15 mouse cellular contexts compared by ENCODE assay signal in genomic region chr4:141791486-141791885, GRCm38 (mm10). TPM values are rescaled to one million over a fixed set of nuclear protein-coding genes. Genes with fewer than 3 reads are reported as not detected.
DNase-seq lines count a peak whose midpoint lies in the region; ATAC-seq and TF ChIP-seq lines count a peak whose summit lies in the region.
"Had no signal": no experiment of that assay in that cellular context is flagged by ENCODE, and none has a peak within 500 bp of the region (broad histone marks: within the 10 kb centered on the region; RNA-seq: fewer than 3 reads in every experiment).

No protein-coding gene starts in this region.

- peaks cover 33% of the 10 kb centered on the region for H3K4me1 ChIP-seq in embryonic facial prominence, embryonic 15.5 days
- H3K4me1 ChIP-seq in embryonic facial prominence, embryonic 10.5 days = peaks cover 38% of the 10 kb centered on the region
- H3K4me1 ChIP-seq in intestine, embryonic 14.5 days (replicated peaks; ENCODE audit: control insufficient read depth, insufficient read depth, low read length) = peaks cover 26% of the 10 kb centered on the region
- H3K4me1 ChIP-seq in intestine, embryonic 15.5 days (replicated peaks) = peaks cover 24% of the 10 kb centered on the region
- H3K4me1 ChIP-seq in testis, adult 2 months (ENCODE audit: control insufficient read depth, insufficient read depth, low read length) = peaks cover 12% of the 10 kb centered on the region
- peaks cover 7% of the 10 kb centered on the region for H3K4me1 ChIP-seq in forebrain, embryonic 11.5 days (replicated peaks; ENCODE audit: control insufficient read depth, insufficient read depth, low read length)

- H3K27ac ChIP-seq in embryonic facial prominence, embryonic 15.5 days (replicated peaks) = peak overlapping the region; percentile 78; the same call in 1 of the 2 replicates
- no peak overlapping the region for H3K27ac ChIP-seq in embryonic facial prominence, embryonic 10.5 days (replicated peaks)
- no peak overlapping the region for H3K27ac ChIP-seq in intestine, embryonic 14.5 days (ENCODE audit: low read depth)
- no peak overlapping the region for H3K27ac ChIP-seq in intestine, embryonic 15.5 days
- no peak overlapping the region; the same call in 1 of the 2 replicates for H3K27ac ChIP-seq in testis, adult 2 months (ENCODE audit: control insufficient read depth, insufficient read depth, low read depth, low read length)
- no peak overlapping the region for H3K27ac ChIP-seq in forebrain, embryonic 11.5 days (ENCODE audit: low read depth, low read length)

- DNase-seq in embryonic facial prominence, embryonic 10.5 days (ENCODE audit: low spot score) = no peak
- no peak for DNase-seq in intestine, embryonic 14.5 days (ENCODE audit: low spot score)
- no peak for DNase-seq in testis, postnatal 14 days (ENCODE audit: low spot score)
- DNase-seq in testis, postnatal 10 days (ENCODE audit: low spot score) = peak; percentile 18
- no peak for DNase-seq in forebrain, embryonic 11.5 days (ENCODE audit: low spot score)
- DNase-seq: forebrain, postnatal 0 days; gastrocnemius, postnatal 10 days; midbrain, embryonic 14.5 days had no signal

- no peaks in the 10 kb centered on the region for H3K27me3 ChIP-seq in embryonic facial prominence, embryonic 15.5 days
- H3K27me3 ChIP-seq in embryonic facial prominence, embryonic 10.5 days (replicated peaks; ENCODE audit: low read depth, poor library complexity, severe bottlenecking) = no peaks in the 10 kb centered on the region
- no peaks in the 10 kb centered on the region for H3K27me3 ChIP-seq in intestine, embryonic 14.5 days (replicated peaks; ENCODE audit: control insufficient read depth, insufficient read depth, low read length)
- H3K27me3 ChIP-seq in intestine, embryonic 15.5 days (replicated peaks) = no peaks in the 10 kb centered on the region
- H3K27me3 ChIP-seq in testis, adult 2 months (ENCODE audit: control insufficient read depth, insufficient read depth, low read length) = no peaks in the 10 kb centered on the region
- H3K27me3 ChIP-seq in forebrain, embryonic 11.5 days (ENCODE audit: control insufficient read depth, insufficient read depth, low read length) = no peaks in the 10 kb centered on the region
- H3K27me3 ChIP-seq: heart, embryonic 12.5 days; hindbrain, embryonic 12.5 days; kidney, embryonic 15.5 days had no signal

- no peak overlapping the region for H3K9ac ChIP-seq in embryonic facial prominence, embryonic 15.5 days
- no peak overlapping the region for H3K9ac ChIP-seq in intestine, embryonic 14.5 days (ENCODE audit: low read length)
- no peak overlapping the region for H3K9ac ChIP-seq in intestine, embryonic 15.5 days
- H3K9ac ChIP-seq in forebrain, embryonic 11.5 days (ENCODE audit: low read length) = no peak overlapping the region
- H3K9ac ChIP-seq: heart, embryonic 12.5 days; hindbrain, embryonic 12.5 days had no signal

- H3K4me2 ChIP-seq in embryonic facial prominence, embryonic 15.5 days (replicated peaks) = no peak overlapping the region
- H3K4me2 ChIP-seq in intestine, embryonic 14.5 days (ENCODE audit: low read length) = peak overlapping the region; percentile 94; the same call in 1 of the 2 replicates
- no peak overlapping the region for H3K4me2 ChIP-seq in intestine, embryonic 15.5 days (replicated peaks)
- no peak overlapping the region for H3K4me2 ChIP-seq in forebrain, embryonic 11.5 days (ENCODE audit: low read depth, low read length, severe bottlenecking)

- TF ChIP-seq CTCF in testis, adult 2 months (IDR thresholded peaks at IDR 0.05; ENCODE audit: control insufficient read depth, insufficient read depth, insufficient replicate concordance, low read depth, low read length) = no peak

- ATAC-seq in embryonic facial prominence, embryonic 15.5 days (ENCODE audit: insufficient number of reproducible peaks, low FRiP score, low TSS enrichment, low read depth) = no peak
- ATAC-seq in intestine, embryonic 14.5 days (replicated peaks; ENCODE audit: low FRiP score, low TSS enrichment, low read depth) = no peak
- no peak for ATAC-seq in intestine, embryonic 15.5 days
- ATAC-seq in forebrain, embryonic 11.5 days (replicated peaks; ENCODE audit: low FRiP score) = no peak

- H3K36me3 ChIP-seq in embryonic facial prominence, embryonic 15.5 days = 0 out of 2 replicates have a peak, but pooled peaks cover 3% of the 10 kb centered on the region
- H3K36me3 ChIP-seq in embryonic facial prominence, embryonic 10.5 days (replicated peaks) = peaks cover 22% of the 10 kb centered on the region
- peaks cover 14% of the 10 kb centered on the region for H3K36me3 ChIP-seq in intestine, embryonic 14.5 days (ENCODE audit: control insufficient read depth, insufficient read depth, low read length)
- no peaks in the 10 kb centered on the region; the same call in 1 of the 2 replicates for H3K36me3 ChIP-seq in intestine, embryonic 15.5 days
- H3K36me3 ChIP-seq in testis, adult 2 months (ENCODE audit: control insufficient read depth, insufficient read depth, low read length) = no peaks in the 10 kb centered on the region; the same call in 1 of the 2 replicates
- no peaks in the 10 kb centered on the region for H3K36me3 ChIP-seq in forebrain, embryonic 11.5 days (ENCODE audit: control insufficient read depth, insufficient read depth, low read length)

- TF ChIP-seq POLR2A in testis, adult 2 months (IDR thresholded peaks at IDR 0.05; ENCODE audit: control insufficient read depth, low read depth, low read length) = no peak

- H3K9me3 ChIP-seq in embryonic facial prominence, embryonic 15.5 days (replicated peaks) = no peaks in the 10 kb centered on the region
- H3K9me3 ChIP-seq in embryonic facial prominence, embryonic 10.5 days = no peaks in the 10 kb centered on the region
- H3K9me3 ChIP-seq in intestine, embryonic 14.5 days (ENCODE audit: control insufficient read depth, low read length) = no peaks in the 10 kb centered on the region
- H3K9me3 ChIP-seq in intestine, embryonic 15.5 days = no peaks in the 10 kb centered on the region
- no peaks in the 10 kb centered on the region for H3K9me3 ChIP-seq in forebrain, embryonic 11.5 days (ENCODE audit: control insufficient read depth, low read length)
- H3K9me3 ChIP-seq: heart, embryonic 12.5 days; hindbrain, embryonic 12.5 days; kidney, embryonic 15.5 days had no signal

- no peak overlapping the region for H3K4me3 ChIP-seq in embryonic facial prominence, embryonic 15.5 days (replicated peaks)
- H3K4me3 ChIP-seq in embryonic facial prominence, embryonic 10.5 days = no peak overlapping the region
- H3K4me3 ChIP-seq in intestine, embryonic 14.5 days (ENCODE audit: low read depth, low read length) = no peak overlapping the region
- H3K4me3 ChIP-seq in intestine, embryonic 15.5 days (replicated peaks) = no peak overlapping the region
- peak overlapping the region; percentile 87 for H3K4me3 ChIP-seq in testis, adult 2 months (ENCODE audit: control insufficient read depth, low read depth, low read length)
- H3K4me3 ChIP-seq in forebrain, embryonic 11.5 days (ENCODE audit: low read depth, low read length) = no peak overlapping the region

- WGBS in embryonic facial prominence, embryonic 15.5 days = 91% methylated on average over 7 of the region's 7 CpGs
- 93% methylated on average over 7 of the region's 7 CpGs for WGBS in embryonic facial prominence, embryonic 10.5 days
- WGBS in intestine, embryonic 14.5 days = 94% methylated on average over 7 of the region's 7 CpGs
- 90% methylated on average over 7 of the region's 7 CpGs for WGBS in intestine, embryonic 15.5 days
- 86% methylated on average over 7 of the region's 7 CpGs for WGBS in forebrain, embryonic 11.5 days

RNA-seq across cellular contexts. Expression of gene Dnajc16, which starts 0.8 kb away (rescaled TPM):
- polyA plus RNA-seq in embryonic facial prominence, embryonic 15.5 days (2015; fragmentation: Nextera tagmentation; extraction: Ambion mirVana) = 4.8 and 5.0 TPM in 2 replicates
- 4.0 and 4.8 TPM in 2 replicates for polyA plus RNA-seq in embryonic facial prominence, embryonic 10.5 days (2016; fragmentation: Nextera tagmentation; extraction: Ambion mirVana)
- 4.4 and 4.5 TPM in 2 replicates for polyA plus RNA-seq in intestine, embryonic 14.5 days (2014; fragmentation: Nextera tagmentation; extraction: Ambion mirVana)
- polyA plus RNA-seq in intestine, embryonic 15.5 days (2015; fragmentation: Nextera tagmentation; extraction: Ambion mirVana) = 4.2 and 4.4 TPM in 2 replicates
- 11.3 and 12.2 TPM in 2 replicates for polyA plus RNA-seq in testis, adult 2 months (2012; rRNA removed)
- 4.2 and 4.3 TPM in 2 replicates for polyA plus RNA-seq in forebrain, embryonic 11.5 days (2014; fragmentation: Nextera tagmentation; extraction: Ambion mirVana)

RNA-seq across cellular contexts. Expression of gene Casp9, which starts 1.9 kb away (rescaled TPM):
- 14.4 and 16.9 TPM in 2 replicates for polyA plus RNA-seq in embryonic facial prominence, embryonic 15.5 days (2015; fragmentation: Nextera tagmentation; extraction: Ambion mirVana)
- 21.2 and 23.1 TPM in 2 replicates for polyA plus RNA-seq in embryonic facial prominence, embryonic 10.5 days (2016; fragmentation: Nextera tagmentation; extraction: Ambion mirVana)
- 19.3 and 20.0 TPM in 2 replicates for polyA plus RNA-seq in intestine, embryonic 14.5 days (2014; fragmentation: Nextera tagmentation; extraction: Ambion mirVana)
- polyA plus RNA-seq in intestine, embryonic 15.5 days (2015; fragmentation: Nextera tagmentation; extraction: Ambion mirVana) = 21.8 and 22.2 TPM in 2 replicates
- polyA plus RNA-seq in testis, adult 2 months (2012; rRNA removed) = 7.8 and 8.0 TPM in 2 replicates
- polyA plus RNA-seq in forebrain, embryonic 11.5 days (2014; fragmentation: Nextera tagmentation; extraction: Ambion mirVana) = 20.4 and 21.2 TPM in 2 replicates

RNA-seq across cellular contexts. Expression of gene Cela2a, which starts 34.5 kb away (rescaled TPM):
- polyA plus RNA-seq in embryonic facial prominence, embryonic 15.5 days (2015; fragmentation: Nextera tagmentation; extraction: Ambion mirVana) = not detected in 2 replicates
- not detected in 2 replicates for polyA plus RNA-seq in embryonic facial prominence, embryonic 10.5 days (2016; fragmentation: Nextera tagmentation; extraction: Ambion mirVana)
- polyA plus RNA-seq in intestine, embryonic 14.5 days (2014; fragmentation: Nextera tagmentation; extraction: Ambion mirVana) = 6.9 TPM in 1 of 2 replicates, not detected in the other
- polyA plus RNA-seq in intestine, embryonic 15.5 days (2015; fragmentation: Nextera tagmentation; extraction: Ambion mirVana) = 131 and 571 TPM in 2 replicates
- 6.2 and 6.5 TPM in 2 replicates for polyA plus RNA-seq in testis, adult 2 months (2012; rRNA removed)
- not detected in 2 replicates for polyA plus RNA-seq in forebrain, embryonic 11.5 days (2014; fragmentation: Nextera tagmentation; extraction: Ambion mirVana)
- polyA plus RNA-seq: heart, embryonic 12.5 days; hindbrain, embryonic 12.5 days; limb, embryonic 11.5 days; midbrain, embryonic 14.5 days had no signal

RNA-seq across cellular contexts. Expression of gene Agmat, which starts 45.0 kb away (rescaled TPM):
- polyA plus RNA-seq in embryonic facial prominence, embryonic 15.5 days (2015; fragmentation: Nextera tagmentation; extraction: Ambion mirVana) = 0.32 and 0.33 TPM in 2 replicates
- polyA plus RNA-seq in embryonic facial prominence, embryonic 10.5 days (2016; fragmentation: Nextera tagmentation; extraction: Ambion mirVana) = not detected in 2 replicates
- polyA plus RNA-seq in intestine, embryonic 14.5 days (2014; fragmentation: Nextera tagmentation; extraction: Ambion mirVana) = 10.1 and 12.7 TPM in 2 replicates
- polyA plus RNA-seq in intestine, embryonic 15.5 days (2015; fragmentation: Nextera tagmentation; extraction: Ambion mirVana) = 36.7 and 41.9 TPM in 2 replicates
- 0.07 TPM in 1 of 2 replicates, not detected in the other for polyA plus RNA-seq in testis, adult 2 months (2012; rRNA removed)
- not detected in 2 replicates for polyA plus RNA-seq in forebrain, embryonic 11.5 days (2014; fragmentation: Nextera tagmentation; extraction: Ambion mirVana)
- polyA plus RNA-seq: forebrain, postnatal 0 days; hindbrain, embryonic 12.5 days; midbrain, embryonic 14.5 days had no signal

RNA-seq across cellular contexts. Expression of gene Ctrc, which starts 54.7 kb away (rescaled TPM):
- polyA plus RNA-seq in embryonic facial prominence, embryonic 15.5 days (2015; fragmentation: Nextera tagmentation; extraction: Ambion mirVana) = not detected in 2 replicates
- polyA plus RNA-seq in embryonic facial prominence, embryonic 10.5 days (2016; fragmentation: Nextera tagmentation; extraction: Ambion mirVana) = not detected in 2 replicates
- not detected in 2 replicates for polyA plus RNA-seq in intestine, embryonic 14.5 days (2014; fragmentation: Nextera tagmentation; extraction: Ambion mirVana)
- polyA plus RNA-seq in intestine, embryonic 15.5 days (2015; fragmentation: Nextera tagmentation; extraction: Ambion mirVana) = 0.45 and 0.97 TPM in 2 replicates
- 0.66 and 1.4 TPM in 2 replicates for polyA plus RNA-seq in testis, adult 2 months (2012; rRNA removed)
- not detected in 2 replicates for polyA plus RNA-seq in forebrain, embryonic 11.5 days (2014; fragmentation: Nextera tagmentation; extraction: Ambion mirVana)
- polyA plus RNA-seq: forebrain, postnatal 0 days; heart, embryonic 12.5 days; hindbrain, embryonic 12.5 days; kidney, embryonic 15.5 days; limb, embryonic 11.5 days; midbrain, embryonic 14.5 days had no signal

Comparison
In these comparisons a context has a peak if more than half of its experiments do, and no peak if none do; other contexts are left out.
1. RNA of gene Cela2a, which starts 34.5 kb away (polyA plus RNA-seq): 131 to 571 TPM in intestine, embryonic 15.5 days; 6.9 TPM in intestine, embryonic 14.5 days, 6.2 to 6.5 TPM in testis, adult 2 months, not detected in embryonic facial prominence, embryonic 15.5 days, not detected in embryonic facial prominence, embryonic 10.5 days and not detected in forebrain, embryonic 11.5 days; every median in the first group is over 10 times any median in the second.